Mouse (Mus musculus): ENCODE results near the gene Calu.

The Calu gene

GRCm38 (mm10) chr6:29415446-29415845 is 67.6 kb downstream of the Calu start:
- no peak for DNase-seq (ENCODE audit: inconsistent age in 2 of 2, low spot score in 1 of 2)

GRCm38 (mm10) chr6:29420596-29420995 is 72.7 kb downstream of the Calu start:
- DNase-seq (ENCODE audit: inconsistent age in 2 of 2, low spot score in 1 of 2): no peak

GRCm38 (mm10) chr6:29425118-29425517 is 77.2 kb downstream of the Calu start:
- no peak for DNase-seq (ENCODE audit: inconsistent age in 2 of 2, low spot score in 1 of 2)

GRCm38 (mm10) chr6:29426331-29426730 is 78.5 kb downstream of the Calu start:
- DNase-seq (ENCODE audit: inconsistent age in 2 of 2, low spot score in 1 of 2): no peak

All from adrenal gland, adult (tissue).